Mouse (Mus musculus): ENCODE results near the gene Pdf. TPM values are rescaled to one million over a fixed set of nuclear protein-coding genes. Genes with fewer than 3 reads are reported as not detected.
A peak's percentile ranks its signal among the peaks of the same experiment; 100 is the strongest.

Pdf gene
- polyA plus RNA-seq (2012; fragmentation: generic; extraction: Trizol): 31.1 TPM

DNA sequence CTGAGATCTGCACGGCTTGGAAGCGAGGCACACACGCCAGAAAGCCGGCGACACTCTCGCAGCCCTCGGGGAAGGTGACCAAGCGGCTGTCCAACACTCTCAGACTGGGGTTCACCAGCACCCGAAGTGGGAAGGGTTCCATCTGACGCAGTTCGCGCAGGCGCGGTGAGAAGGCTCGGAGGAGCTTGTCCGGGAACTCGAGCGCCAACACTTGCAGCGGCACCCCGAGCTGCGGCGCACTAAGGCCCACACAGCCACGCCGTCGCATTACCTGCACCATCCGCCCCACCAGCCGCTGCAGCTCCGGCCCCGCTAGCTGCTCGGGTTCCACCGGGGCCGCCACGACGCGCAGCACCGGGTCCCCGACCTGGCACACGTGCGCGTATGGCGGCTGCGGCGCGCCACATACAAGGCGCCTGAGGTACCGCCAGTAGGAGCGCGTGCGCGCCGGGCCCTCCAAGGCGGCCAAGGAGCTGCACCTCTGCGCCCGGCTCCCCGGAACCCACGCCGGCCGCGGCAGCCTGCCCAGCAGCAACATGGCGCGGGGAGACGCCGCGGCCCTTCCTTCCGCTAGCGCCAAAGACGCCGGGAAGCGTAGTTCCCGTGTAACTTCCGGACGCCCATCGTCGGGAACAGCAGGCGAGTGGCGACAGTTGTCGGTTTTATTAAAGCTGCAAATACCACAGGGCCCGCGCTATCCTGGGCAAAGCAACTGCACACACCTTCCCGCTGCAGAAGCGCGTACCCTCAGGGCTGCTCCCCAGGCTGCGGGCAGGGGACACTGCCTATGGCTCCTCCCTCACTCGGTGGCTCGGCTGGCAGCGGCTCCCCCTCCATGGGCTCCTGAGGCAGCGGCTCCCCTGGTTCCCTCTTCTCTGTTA, at the start of gene Pdf:
Gene Pdf, minus strand, starts transcription at position 554 of the 881 bp plus-strand sequence.
- peak within 1 kb of the TSS; percentile 99 for H3K4me2 ChIP-seq (ENCODE audit: low read depth)
- H3K79me2 ChIP-seq (ENCODE audit: control insufficient read depth, insufficient read depth): peaks cover 10% of the 10 kb centered on the region
- no peak for TF ChIP-seq MYOD1 (IDR thresholded peaks at IDR 0.05; ENCODE audit: control insufficient read depth in 1 of 3, insufficient read length in 2 of 3, low read depth in 2 of 3)
- peak in 1 of 3 experiments; percentile 58 for TF ChIP-seq MYOG (IDR thresholded peaks at IDR 0.05; ENCODE audit: control insufficient read depth in 1 of 3, insufficient read depth in 1 of 3, insufficient read length in 2 of 3, low read depth in 2 of 3)
- no peak for TF ChIP-seq USF1 (IDR thresholded peaks at IDR 0.05; ENCODE audit: low read depth)
- TF ChIP-seq MAX (IDR thresholded peaks at IDR 0.05; ENCODE audit: low read depth): no peak
- TF ChIP-seq REST (IDR thresholded peaks at IDR 0.05; ENCODE audit: insufficient read depth, insufficient read length): no peak
- TF ChIP-seq POLR2A (IDR thresholded peaks at IDR 0.05; ENCODE audit: insufficient read length, low read depth): peak; percentile 80
- no peak for TF ChIP-seq CEBPB (IDR thresholded peaks at IDR 0.05; ENCODE audit: insufficient read depth, poor library complexity, severe bottlenecking)
- no peak for TF ChIP-seq TCF12 (IDR thresholded peaks at IDR 0.05; ENCODE audit: insufficient read depth, poor library complexity, severe bottlenecking)
- no peak for TF ChIP-seq SRF (IDR thresholded peaks at IDR 0.05; ENCODE audit: control insufficient read depth, insufficient read length, low read depth)
- peak; percentile 88 for TF ChIP-seq POLR2AphosphoS2 (IDR thresholded peaks at IDR 0.05; ENCODE audit: insufficient read length, low read depth)
- no peak for TF ChIP-seq TCF3 (IDR thresholded peaks at IDR 0.05; ENCODE audit: insufficient read length, low read depth)
- no peak for TF ChIP-seq E2F4 (IDR thresholded peaks at IDR 0.05; ENCODE audit: insufficient read depth)
- H3K4me3 ChIP-seq: peak within 1 kb of the TSS; percentile 60
- H3ac ChIP-seq (ENCODE audit: control insufficient read depth, insufficient read length): peak within 1 kb of the TSS; percentile 76
- H3K36me3 ChIP-seq (ENCODE audit: control insufficient read depth, insufficient read depth): peaks cover 40% of the 10 kb centered on the region
- H3K27me3 ChIP-seq (ENCODE audit: control insufficient read depth, insufficient read depth, insufficient read length): no peaks in the 10 kb centered on the region

DNA sequence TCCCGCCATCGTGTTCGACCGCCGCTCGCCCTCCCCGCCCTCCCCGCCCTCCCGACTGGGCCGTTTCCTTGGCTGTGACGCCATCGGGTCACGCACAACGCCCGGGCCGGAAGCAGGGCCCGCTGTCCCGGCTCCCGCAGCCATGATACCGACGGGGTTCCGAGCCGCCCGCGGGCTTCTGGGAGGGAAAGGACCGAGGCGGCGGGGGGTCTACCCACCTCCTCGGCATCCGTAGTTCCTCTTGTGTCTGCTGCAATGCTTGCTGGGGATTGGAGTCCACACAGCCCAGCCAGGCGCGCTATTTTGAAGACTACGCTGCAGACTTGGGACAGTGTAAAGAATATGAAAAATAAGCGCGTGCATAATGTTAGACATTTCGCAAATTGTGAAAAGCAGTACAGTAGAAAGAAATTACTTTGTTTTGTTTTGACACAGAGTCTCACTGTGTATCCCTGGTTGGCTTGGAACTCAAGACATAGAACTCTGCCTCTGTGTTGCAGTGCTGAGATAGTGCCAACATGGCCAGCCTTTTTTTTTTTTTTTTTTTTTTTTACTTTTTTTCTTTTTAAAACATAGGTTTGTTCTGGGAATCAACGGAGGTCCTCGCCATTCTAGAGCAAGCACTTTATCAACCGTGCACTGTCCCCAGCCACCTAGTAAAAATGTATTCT, 48.1 kb upstream of the Pdf start, which contains the start of gene Terf2:
Gene Terf2, minus strand, starts transcription at position 182 of the 671 bp plus-strand sequence.
- TF ChIP-seq MYOD1 (IDR thresholded peaks at IDR 0.05; ENCODE audit: control insufficient read depth in 1 of 3, insufficient read length in 2 of 3, low read depth in 2 of 3) (no peak), POLR2AphosphoS2 (IDR thresholded peaks at IDR 0.05; ENCODE audit: insufficient read length, low read depth) (no peak), USF1 (IDR thresholded peaks at IDR 0.05; ENCODE audit: low read depth) (no peak), MYOG (IDR thresholded peaks at IDR 0.05; ENCODE audit: control insufficient read depth in 1 of 3, insufficient read depth in 1 of 3, insufficient read length in 2 of 3, low read depth in 2 of 3) (no peak), CEBPB (IDR thresholded peaks at IDR 0.05; ENCODE audit: insufficient read depth, poor library complexity, severe bottlenecking) (no peak), TCF12 (IDR thresholded peaks at IDR 0.05; ENCODE audit: insufficient read depth, poor library complexity, severe bottlenecking) (no peak), TCF3 (IDR thresholded peaks at IDR 0.05; ENCODE audit: insufficient read length, low read depth) (no peak), REST (IDR thresholded peaks at IDR 0.05; ENCODE audit: insufficient read depth, insufficient read length) (no peak), SRF (IDR thresholded peaks at IDR 0.05; ENCODE audit: control insufficient read depth, insufficient read length, low read depth) (no peak), MAX (IDR thresholded peaks at IDR 0.05; ENCODE audit: low read depth) (no peak), E2F4 (IDR thresholded peaks at IDR 0.05; ENCODE audit: insufficient read depth) (peak; percentile 80), POLR2A (IDR thresholded peaks at IDR 0.05; ENCODE audit: insufficient read length, low read depth) (peak; percentile 5)
- Histone ChIP-seq H3K27me3 (ENCODE audit: control insufficient read depth, insufficient read depth, insufficient read length) (no peaks in the 10 kb centered on the region), H3K79me2 (ENCODE audit: control insufficient read depth, insufficient read depth) (peaks cover 45% of the 10 kb centered on the region), H3ac (ENCODE audit: control insufficient read depth, insufficient read length) (peak within 1 kb of the TSS; percentile 56), H3K4me2 (ENCODE audit: low read depth) (peak within 1 kb of the TSS; percentile 82), H3K36me3 (ENCODE audit: control insufficient read depth, insufficient read depth) (peaks cover 5% of the 10 kb centered on the region), H3K4me3 (peak within 1 kb of the TSS; percentile 52)

DNA sequence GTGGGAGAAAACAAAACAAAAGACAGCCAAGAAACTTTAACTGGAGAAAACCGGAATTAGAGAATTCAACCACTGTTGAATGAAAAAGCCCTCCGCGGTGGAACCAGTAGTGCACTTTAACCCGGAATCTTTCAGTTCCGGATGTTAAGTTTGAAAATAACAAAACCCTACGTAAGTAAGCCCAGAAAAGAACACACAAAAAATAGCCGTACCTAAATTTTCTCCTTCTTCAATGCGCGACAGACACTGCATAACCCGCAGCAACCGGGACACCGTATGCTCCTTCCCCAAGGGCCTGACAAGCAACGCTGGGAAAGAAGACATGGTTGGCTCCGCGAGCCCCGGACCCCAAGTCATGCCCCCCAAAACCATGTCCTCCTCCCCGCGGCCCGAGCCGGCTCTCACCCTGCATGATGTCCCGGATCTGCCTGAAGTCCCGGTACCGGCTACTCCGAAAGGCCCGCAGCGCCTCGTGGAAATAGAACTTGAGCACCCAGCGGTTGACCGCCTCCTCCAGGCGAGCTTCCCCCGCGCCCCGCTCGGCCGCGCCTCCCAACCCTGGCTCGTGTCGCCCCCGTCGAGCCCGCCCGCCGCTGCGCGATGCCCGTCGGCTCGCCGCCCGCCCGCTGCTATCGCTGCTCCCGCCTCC, 47.4 kb upstream of the Pdf start:
- peaks cover 6% of the 10 kb centered on the region for H3K36me3 ChIP-seq (ENCODE audit: control insufficient read depth, insufficient read depth)

More for the DNA sequence above, 47.4 kb upstream of the Pdf start:
- peak overlapping the region; percentile 52 for H3K4me3 ChIP-seq
- peaks cover 46% of the 10 kb centered on the region for H3K79me2 ChIP-seq (ENCODE audit: control insufficient read depth, insufficient read depth)
- H3K4me2 ChIP-seq (ENCODE audit: low read depth): peak overlapping the region; percentile 72
- H3K27me3 ChIP-seq (ENCODE audit: control insufficient read depth, insufficient read depth, insufficient read length): no peaks in the 10 kb centered on the region
- H3ac ChIP-seq (ENCODE audit: control insufficient read depth, insufficient read length): peak overlapping the region; percentile 56
- TF ChIP-seq E2F4 (IDR thresholded peaks at IDR 0.05; ENCODE audit: insufficient read depth) (no peak), TCF3 (IDR thresholded peaks at IDR 0.05; ENCODE audit: insufficient read length, low read depth) (no peak), CEBPB (IDR thresholded peaks at IDR 0.05; ENCODE audit: insufficient read depth, poor library complexity, severe bottlenecking) (no peak), POLR2A (IDR thresholded peaks at IDR 0.05; ENCODE audit: insufficient read length, low read depth) (peak; percentile 75), POLR2AphosphoS2 (IDR thresholded peaks at IDR 0.05; ENCODE audit: insufficient read length, low read depth) (no peak), MYOG (IDR thresholded peaks at IDR 0.05; ENCODE audit: control insufficient read depth in 1 of 3, insufficient read depth in 1 of 3, insufficient read length in 2 of 3, low read depth in 2 of 3) (no peak), TCF12 (IDR thresholded peaks at IDR 0.05; ENCODE audit: insufficient read depth, poor library complexity, severe bottlenecking) (no peak), SRF (IDR thresholded peaks at IDR 0.05; ENCODE audit: control insufficient read depth, insufficient read length, low read depth) (no peak), REST (IDR thresholded peaks at IDR 0.05; ENCODE audit: insufficient read depth, insufficient read length) (no peak), USF1 (IDR thresholded peaks at IDR 0.05; ENCODE audit: low read depth) (no peak), MYOD1 (IDR thresholded peaks at IDR 0.05; ENCODE audit: control insufficient read depth in 1 of 3, insufficient read length in 2 of 3, low read depth in 2 of 3) (peak in 1 of 3 experiments; percentile 12), MAX (IDR thresholded peaks at IDR 0.05; ENCODE audit: low read depth) (no peak)
